Mouse (Mus musculus) embryonic facial prominence, embryonic 13.5 days (tissue): ENCODE measurements at regions not wholly inside any gene's neighbourhood (a gene's known extent, or its start where the extent isn't known, plus 50 kb on each side); places are given as distances from the start of the nearest gene placed in this dataset.

Experiments
- ATAC-seq: fragments of 200-750 bp; cut with Nextera tagmentation; 2 replicates; pipeline ENCODE4 v1.8.0; 2017; ENCODE audit warnings: low read depth; ENCODE audit not compliant: insufficient number of reproducible peaks, insufficient read depth, low FRiP score, low TSS enrichment
- H3K27ac ChIP-seq: fragments of 300-500 bp; sonication (generic); 2 replicates; pipeline ENCODE4 v1.5.1; 2015; ENCODE audit warnings: moderate library complexity, mild to moderate bottlenecking, inconsistent platforms
- H3K27me3 ChIP-seq: fragments of 300-500 bp; sonication (generic); 2 replicates; pipeline ENCODE4 v1.6.1; 2015; ENCODE audit warnings: mild to moderate bottlenecking, inconsistent platforms
- H3K36me3 ChIP-seq: fragments of 300-500 bp; sonication (generic); 2 replicates; pipeline ENCODE4 v1.6.1; 2015; ENCODE audit warnings: mild to moderate bottlenecking, inconsistent platforms
- H3K4me1 ChIP-seq: fragments of 300-500 bp; sonication (generic); 2 replicates; pipeline ENCODE4 v1.6.1; 2015; ENCODE audit warnings: inconsistent platforms
- H3K4me2 ChIP-seq: fragments of 300-500 bp; sonication (generic); 2 replicates; pipeline ENCODE4 v1.6.1; 2015; ENCODE audit warnings: moderate library complexity, mild to moderate bottlenecking, inconsistent platforms
- H3K4me3 ChIP-seq: fragments of 300-500 bp; sonication (generic); 2 replicates; pipeline ENCODE4 v1.5.1; 2015; ENCODE audit warnings: mild to moderate bottlenecking, inconsistent platforms
- H3K9ac ChIP-seq: fragments of 300-500 bp; sonication (generic); 2 replicates; pipeline ENCODE4 v1.6.1; 2015; ENCODE audit warnings: mild to moderate bottlenecking, inconsistent platforms
- H3K9me3 ChIP-seq: fragments of 300-500 bp; sonication (generic); 2 replicates; pipeline ENCODE4 v1.6.1; 2016; ENCODE audit warnings: inconsistent platforms
- WGBS: fragments of 180-500 bp; shearing (Covaris S2); methylation state at CpG from one replicate; pipeline ENCODE4 v1.1.7; 2015; ENCODE audit warnings: mixed read lengths; 5-methylcytosine and 5-hydroxymethylcytosine counted together

DNA sequence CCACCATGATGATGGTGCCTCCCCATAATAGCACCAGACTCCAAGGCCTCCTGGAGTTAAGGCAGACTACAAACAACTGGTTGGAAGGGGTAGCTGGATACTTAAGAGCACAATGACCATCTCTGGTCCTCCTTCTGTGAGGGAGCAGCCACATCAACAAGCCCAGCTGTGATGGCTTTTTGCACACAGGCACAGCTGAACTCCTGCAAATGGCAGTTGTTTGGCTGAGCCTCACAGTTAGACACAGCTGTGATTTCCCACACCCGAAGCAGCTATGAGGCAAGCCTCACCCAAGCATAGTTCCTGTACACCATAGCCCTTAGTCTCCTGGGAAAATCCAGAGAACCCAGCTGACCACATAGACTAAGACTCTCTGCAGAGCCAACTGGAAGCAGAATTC lies 258.9 kb upstream of the Arid1b start:
- no peaks in the 10 kb centered on the region for H3K36me3 ChIP-seq
- H3K27ac ChIP-seq = no peak overlapping the region
- no peak overlapping the region for H3K9ac ChIP-seq
- no peaks in the 10 kb centered on the region for H3K27me3 ChIP-seq
- no peak for ATAC-seq
- WGBS = 62% methylated on average over 1 of the region's 1 CpGs
- H3K4me3 ChIP-seq = no peak overlapping the region
- peaks cover 9% of the 10 kb centered on the region; the same call in 1 of the 2 replicates for H3K4me1 ChIP-seq
- no peaks in the 10 kb centered on the region for H3K9me3 ChIP-seq
- H3K4me2 ChIP-seq = no peak overlapping the region

GRCm38 (mm10) chr17:4736689-4737088 lies 257.4 kb upstream of the Arid1b start:
- 85% methylated on average over 3 of the region's 3 CpGs for WGBS
- no peak overlapping the region for H3K4me2 ChIP-seq

DNA sequence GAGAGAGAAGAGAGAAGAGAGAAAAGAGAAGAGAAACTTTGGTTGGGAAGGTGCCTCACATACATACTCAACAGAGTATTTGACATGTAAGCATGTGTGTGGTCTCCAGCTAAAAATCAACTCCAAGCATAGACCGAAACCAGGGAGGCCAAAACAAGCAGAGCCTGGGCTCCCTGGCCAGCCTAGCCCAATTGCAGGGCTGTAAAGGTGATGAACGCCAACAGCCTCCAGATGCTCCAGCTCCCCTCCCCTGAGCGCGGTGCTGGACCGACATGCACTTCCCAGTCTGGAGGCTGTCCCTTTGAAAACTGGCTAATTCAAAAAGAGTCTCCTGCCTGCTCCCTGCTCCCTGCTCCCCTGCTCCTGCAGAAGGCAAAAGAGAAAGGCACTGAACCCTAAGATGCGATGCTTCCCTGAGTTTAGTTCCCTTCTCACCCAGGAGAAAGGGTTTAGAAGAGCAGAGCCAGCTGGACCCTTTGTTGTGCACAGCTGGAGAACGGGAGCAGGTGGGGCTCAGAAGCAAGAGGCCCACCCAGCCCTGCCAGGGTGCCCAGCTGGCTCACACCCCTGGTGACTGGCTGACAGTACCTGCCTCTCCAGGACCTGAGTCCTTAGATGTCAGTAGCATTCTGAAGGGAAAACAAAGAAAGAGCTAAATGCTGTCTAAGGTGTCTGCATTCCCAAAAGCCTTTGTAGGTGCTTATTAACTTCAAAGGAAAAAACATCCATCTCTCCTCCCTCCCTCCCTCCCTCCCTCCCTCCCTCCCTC lies 255.2 kb upstream of the Arid1b start:
- WGBS = 8% methylated on average over 7 of the region's 7 CpGs
- H3K36me3 ChIP-seq = no peaks in the 10 kb centered on the region
- H3K4me3 ChIP-seq = no peak overlapping the region
- H3K9ac ChIP-seq = no peak overlapping the region
- no peaks in the 10 kb centered on the region for H3K27me3 ChIP-seq
- H3K9me3 ChIP-seq = no peaks in the 10 kb centered on the region
- H3K4me2 ChIP-seq = no peak overlapping the region
- no peak overlapping the region for H3K27ac ChIP-seq
- peaks cover 9% of the 10 kb centered on the region; the same call in 1 of the 2 replicates for H3K4me1 ChIP-seq
- no peak for ATAC-seq

More at GRCm38 (mm10) chr17:4736689-4737088, 257.4 kb upstream of the Arid1b start:
- no peaks in the 10 kb centered on the region for H3K9me3 ChIP-seq
- H3K4me1 ChIP-seq = peaks cover 9% of the 10 kb centered on the region; the same call in 1 of the 2 replicates
- H3K27ac ChIP-seq = no peak overlapping the region
- H3K9ac ChIP-seq = no peak overlapping the region
- H3K4me3 ChIP-seq = no peak overlapping the region
- no peaks in the 10 kb centered on the region for H3K27me3 ChIP-seq
- no peak for ATAC-seq
- no peaks in the 10 kb centered on the region for H3K36me3 ChIP-seq

DNA sequence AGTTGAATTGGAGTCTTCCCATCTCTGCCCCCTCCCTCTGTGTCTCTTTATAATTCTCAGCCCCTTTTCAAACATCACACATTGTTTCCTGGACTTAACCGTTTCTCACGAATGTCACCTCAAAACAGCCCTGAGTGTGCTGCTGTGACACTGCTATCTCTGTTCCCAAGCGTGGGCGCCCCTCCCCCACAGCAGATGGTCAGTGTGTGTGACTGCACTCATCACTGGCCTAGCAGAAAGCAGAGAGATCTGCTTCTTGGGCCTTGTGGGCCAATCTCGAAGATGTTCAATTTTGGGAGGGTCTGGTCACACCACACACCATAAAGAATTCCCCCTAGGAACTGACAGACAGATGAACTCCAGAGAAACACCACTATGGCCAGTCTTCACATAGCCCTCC lies 253.3 kb upstream of the Arid1b start:
- no peak for ATAC-seq
- Histone ChIP-seq H3K27ac (no peak overlapping the region), H3K9ac (no peak overlapping the region), H3K36me3 (no peaks in the 10 kb centered on the region), H3K27me3 (no peaks in the 10 kb centered on the region), H3K4me3 (no peak overlapping the region), H3K4me2 (no peak overlapping the region), H3K4me1 (0 out of 2 replicates have a peak, but pooled peaks cover 5% of the 10 kb centered on the region), H3K9me3 (no peaks in the 10 kb centered on the region)
- 42% methylated on average over 5 of the region's 5 CpGs for WGBS

- Histone ChIP-seq H3K4me1 (0 out of 2 replicates have a peak, but pooled peaks cover 5% of the 10 kb centered on the region), H3K27ac (no peak overlapping the region), H3K9ac (no peak overlapping the region), H3K27me3 (no peaks in the 10 kb centered on the region), H3K4me2 (no peak overlapping the region), H3K4me3 (no peak overlapping the region), H3K9me3 (no peaks in the 10 kb centered on the region), H3K36me3 (no peaks in the 10 kb centered on the region)
- no peak for ATAC-seq
- 55% methylated on average over 1 of the region's 1 CpGs for WGBS
Measured at GRCm38 (mm10) chr17:4742314-4742713, 251.8 kb upstream of the Arid1b start.

DNA sequence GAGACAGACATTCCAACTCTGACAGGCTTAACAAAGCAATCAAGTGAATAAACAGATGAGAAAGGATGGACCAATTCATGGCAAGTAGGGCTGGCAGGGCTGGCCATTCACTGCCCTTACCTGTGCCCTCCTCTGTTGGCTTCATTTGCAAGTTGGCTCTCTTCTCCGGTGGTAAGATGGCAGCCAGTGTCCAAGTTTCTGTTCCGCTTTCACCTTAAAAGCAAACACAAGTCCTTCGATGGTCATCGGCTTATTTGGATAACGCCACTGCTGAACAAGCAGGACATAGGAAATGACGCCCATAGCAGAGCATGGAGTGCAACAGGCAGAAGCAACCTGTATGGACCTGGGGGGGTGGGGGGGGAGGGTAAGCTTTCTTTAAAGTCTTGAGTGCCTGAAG lies 231.2 kb upstream of the Arid1b start:
- H3K36me3 ChIP-seq = no peaks in the 10 kb centered on the region
- H3K4me1 ChIP-seq = no peaks in the 10 kb centered on the region
- no peak overlapping the region for H3K9ac ChIP-seq
- H3K9me3 ChIP-seq = no peaks in the 10 kb centered on the region
- no peak for ATAC-seq
- no peak overlapping the region for H3K4me3 ChIP-seq
- H3K27me3 ChIP-seq = no peaks in the 10 kb centered on the region
- no peak overlapping the region for H3K27ac ChIP-seq
- 87% methylated on average over 6 of the region's 6 CpGs for WGBS
- H3K4me2 ChIP-seq = no peak overlapping the region

DNA sequence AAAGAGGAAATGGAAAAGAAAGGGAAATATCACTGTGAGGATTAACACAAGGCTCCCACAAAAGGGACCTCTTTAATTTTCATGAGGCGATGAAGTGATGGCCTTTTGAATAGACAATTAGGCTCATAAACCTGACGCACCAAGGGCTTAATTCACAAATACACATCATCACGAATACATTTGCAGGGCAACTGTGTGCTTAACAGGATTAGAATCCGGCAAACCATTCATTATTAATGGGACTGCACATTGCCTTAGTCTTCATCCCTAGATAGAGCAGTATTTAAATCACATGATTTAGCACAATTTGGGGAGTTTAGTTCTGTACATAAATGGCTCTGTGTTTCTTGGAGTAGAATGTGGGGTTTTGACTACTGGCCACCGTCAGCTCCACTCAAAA lies 228.4 kb upstream of the Arid1b start:
- ATAC-seq = no peak
- WGBS = 86% methylated on average over 5 of the region's 5 CpGs
- Histone ChIP-seq H3K9me3 (no peaks in the 10 kb centered on the region), H3K4me3 (no peak overlapping the region), H3K27me3 (no peaks in the 10 kb centered on the region), H3K9ac (no peak overlapping the region), H3K36me3 (no peaks in the 10 kb centered on the region), H3K4me2 (no peak overlapping the region), H3K4me1 (no peaks in the 10 kb centered on the region), H3K27ac (no peak overlapping the region)

DNA sequence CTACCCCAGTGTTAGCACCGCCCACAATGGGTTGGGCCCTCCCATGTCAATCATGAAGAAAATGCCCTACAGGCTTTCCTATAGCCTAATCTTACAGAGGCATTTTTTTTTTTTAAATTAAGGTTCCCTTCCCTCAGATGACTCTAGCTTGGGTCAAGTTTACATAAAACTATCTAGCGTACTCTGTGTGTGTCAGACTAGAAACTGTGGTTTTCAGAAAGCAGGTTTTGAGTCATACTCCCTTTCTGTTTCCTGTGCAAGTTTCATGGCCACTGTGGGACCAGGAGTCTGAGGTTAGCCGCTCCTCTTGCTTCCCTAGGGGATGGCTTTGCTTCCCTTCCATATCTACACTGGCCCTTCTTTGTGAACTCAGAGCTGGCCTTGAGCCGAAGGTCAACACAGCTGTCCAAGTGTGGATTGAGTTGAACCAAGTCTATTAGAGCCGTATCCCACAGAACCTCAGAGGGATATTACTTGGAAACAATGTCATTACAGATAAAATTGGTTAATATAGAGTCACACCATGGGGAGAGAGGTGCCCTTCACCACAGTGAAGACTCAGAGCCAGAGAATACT lies 226.1 kb upstream of the Arid1b start:
- Histone ChIP-seq H3K27ac (no peak overlapping the region), H3K4me1 (no peaks in the 10 kb centered on the region), H3K27me3 (no peaks in the 10 kb centered on the region), H3K4me3 (no peak overlapping the region), H3K9ac (no peak overlapping the region), H3K9me3 (no peaks in the 10 kb centered on the region), H3K36me3 (no peaks in the 10 kb centered on the region), H3K4me2 (no peak overlapping the region)
- no peak for ATAC-seq
- 89% methylated on average over 5 of the region's 5 CpGs for WGBS

- no peak overlapping the region for H3K9ac ChIP-seq
- no peaks in the 10 kb centered on the region for H3K9me3 ChIP-seq
- H3K4me3 ChIP-seq = no peak overlapping the region
- H3K36me3 ChIP-seq = no peaks in the 10 kb centered on the region
- H3K27ac ChIP-seq = no peak overlapping the region
- 76% methylated on average over 4 of the region's 4 CpGs for WGBS
- H3K4me1 ChIP-seq = no peaks in the 10 kb centered on the region
- H3K4me2 ChIP-seq = no peak overlapping the region
- no peaks in the 10 kb centered on the region for H3K27me3 ChIP-seq
- ATAC-seq = no peak
Measured at GRCm38 (mm10) chr17:4769284-4769683, 224.8 kb upstream of the Arid1b start.

DNA sequence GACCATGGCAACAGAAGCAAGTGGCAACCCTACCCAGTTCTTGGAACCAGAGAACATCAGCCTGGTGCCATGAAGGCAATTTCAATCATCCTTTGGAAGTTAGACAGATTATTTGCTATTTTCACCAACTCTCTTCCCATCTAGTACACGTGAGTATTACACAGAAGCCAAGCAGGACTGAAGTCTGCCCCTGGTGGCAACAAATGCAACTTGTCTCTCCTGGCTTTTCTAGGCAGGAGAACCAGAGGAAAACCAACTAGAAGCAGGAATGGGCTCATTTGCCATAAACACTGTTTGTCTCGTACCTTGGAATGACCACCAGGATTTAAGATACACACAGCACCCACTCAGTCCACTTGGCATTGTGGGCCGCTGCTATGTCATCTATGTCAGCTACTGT lies 224.1 kb upstream of the Arid1b start:
- no peaks in the 10 kb centered on the region for H3K36me3 ChIP-seq
- no peak for ATAC-seq
- no peak overlapping the region for H3K9ac ChIP-seq
- no peaks in the 10 kb centered on the region for H3K9me3 ChIP-seq
- H3K4me2 ChIP-seq = no peak overlapping the region
- no peaks in the 10 kb centered on the region for H3K27me3 ChIP-seq
- WGBS = 85% methylated on average over 3 of the region's 3 CpGs
- no peak overlapping the region for H3K4me3 ChIP-seq
- no peaks in the 10 kb centered on the region for H3K4me1 ChIP-seq
- H3K27ac ChIP-seq = no peak overlapping the region

DNA sequence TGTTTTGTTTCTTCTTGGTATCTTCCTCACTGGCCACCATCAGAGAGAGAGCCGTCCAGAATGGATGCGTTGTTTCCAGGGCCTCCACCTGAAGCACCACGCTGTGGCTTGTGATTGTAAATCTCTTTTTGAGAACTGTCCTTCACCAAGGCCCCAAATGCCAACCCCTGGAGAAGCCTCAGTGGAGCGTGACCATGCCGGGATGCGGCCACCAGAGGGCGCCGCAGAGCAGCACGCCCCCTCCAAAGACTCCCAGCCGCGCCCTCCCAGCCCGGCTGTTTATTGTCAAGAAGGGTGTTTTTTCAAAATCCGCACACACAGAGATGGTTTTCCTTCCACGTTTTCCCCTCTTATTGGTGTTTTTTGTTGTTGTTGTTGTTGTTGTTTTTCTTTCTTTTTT lies 216.0 kb upstream of the Arid1b start:
- no peaks in the 10 kb centered on the region for H3K36me3 ChIP-seq
- no peak overlapping the region for H3K4me3 ChIP-seq
- no peaks in the 10 kb centered on the region for H3K4me1 ChIP-seq
- no peaks in the 10 kb centered on the region for H3K9me3 ChIP-seq
- no peak for ATAC-seq
- WGBS = 3% methylated on average over 14 of the region's 14 CpGs
- H3K27me3 ChIP-seq = no peaks in the 10 kb centered on the region
- H3K4me2 ChIP-seq = no peak overlapping the region
- H3K9ac ChIP-seq = no peak overlapping the region
- H3K27ac ChIP-seq = no peak overlapping the region

DNA sequence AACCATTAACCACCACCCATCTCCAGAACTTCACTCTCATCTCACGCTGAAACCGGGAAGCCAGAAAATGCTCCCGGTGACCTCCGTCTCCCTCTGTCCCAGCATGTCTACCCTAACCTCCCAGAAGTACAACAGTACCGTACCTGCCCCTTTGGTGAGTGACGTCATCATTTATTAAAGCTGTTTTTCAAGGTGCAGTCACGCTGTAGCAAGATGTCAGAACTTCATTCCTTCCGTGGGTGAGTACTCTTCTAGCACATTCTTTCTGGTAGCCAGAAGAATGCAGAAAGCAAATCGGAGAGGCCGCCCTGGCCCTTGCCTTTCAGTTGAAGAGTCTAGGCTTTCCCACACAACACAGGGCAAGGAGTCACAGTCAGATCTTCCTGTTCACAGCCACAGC lies 215.1 kb upstream of the Arid1b start:
- H3K9ac ChIP-seq = no peak overlapping the region
- 82% methylated on average over 10 of the region's 10 CpGs for WGBS
- H3K9me3 ChIP-seq = no peaks in the 10 kb centered on the region

More for the DNA sequence above, 215.1 kb upstream of the Arid1b start:
- ATAC-seq = no peak
- H3K4me2 ChIP-seq = no peak overlapping the region
- no peak overlapping the region for H3K27ac ChIP-seq
- H3K4me1 ChIP-seq = no peaks in the 10 kb centered on the region
- H3K36me3 ChIP-seq = no peaks in the 10 kb centered on the region
- no peak overlapping the region for H3K4me3 ChIP-seq
- no peaks in the 10 kb centered on the region for H3K27me3 ChIP-seq
